Mouse (Mus musculus) left cerebral cortex, postnatal 10 days (tissue): ENCODE measurements at regions not wholly inside any gene's neighbourhood (a gene's known extent, or its start where the extent isn't known, plus 50 kb on each side); places are given as distances from the start of the nearest gene placed in this dataset.
A peak's percentile ranks its signal among the peaks of the same experiment; 100 is the strongest.

Source experiments
- DNase-seq, 2 experiments: peaks; one replicate each; pipeline ENCODE4 v3.0.0; 2021 to 2022; ENCODE audit warnings: low spot score in 2 of 2, mixed read lengths in 1 of 2; ENCODE audit errors: extremely low spot score in 1 of 2
- intact Hi-C: fragments of 180-260 bp; cut with DNase I; formaldehyde crosslinking; loops from one replicate; pipeline ENCODE4 v1.15.1; 2025

DNA sequence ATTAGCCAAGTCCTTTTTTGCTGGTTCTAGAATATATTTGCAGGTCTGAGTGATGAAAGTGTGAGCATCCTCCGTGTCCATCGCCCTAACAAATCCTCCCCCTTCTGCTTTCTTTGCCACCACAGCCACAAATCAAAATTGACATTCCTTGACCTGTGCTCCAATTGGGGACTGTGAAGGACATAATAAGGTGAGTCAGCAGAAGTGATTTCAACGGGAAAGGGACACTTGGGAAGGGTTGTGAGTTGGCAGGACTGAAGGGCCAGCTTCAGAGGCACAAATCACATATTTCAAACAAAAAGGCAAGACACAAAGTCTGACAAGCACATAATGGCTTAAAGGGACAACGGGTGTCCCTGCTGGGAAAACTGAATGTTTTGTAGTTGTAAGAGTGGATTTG is 784.2 kb upstream of the Lrrc6 start:
- intact Hi-C loops = no loop called here
- DNase-seq = no peak

GRCm38 (mm10) chr15:67283275-67283972 is 782.7 kb upstream of the Lrrc6 start:
- DNase-seq = no peak
- intact Hi-C loops = no loop called here

DNA sequence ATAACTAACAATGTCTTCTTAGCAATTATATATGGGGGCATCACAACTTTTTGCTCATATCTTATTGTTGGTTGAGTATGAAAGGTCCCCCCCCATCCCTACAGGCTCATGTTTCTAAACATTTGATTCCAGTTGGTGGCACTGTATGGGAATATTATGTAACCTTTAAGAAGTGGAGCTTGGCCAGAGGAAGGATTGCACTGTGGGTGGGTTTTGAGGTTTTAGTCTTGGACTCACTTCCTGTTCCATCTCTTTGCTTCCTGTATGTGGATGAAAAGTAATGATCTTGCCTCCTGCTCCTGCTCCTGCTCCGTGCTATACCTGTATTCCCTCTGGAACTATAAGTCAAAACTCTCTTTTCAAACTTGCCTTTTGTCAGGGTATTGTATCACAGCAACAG is 778.2 kb upstream of the Lrrc6 start:
- DNase-seq = no peak
- intact Hi-C loops = no loop called here

GRCm38 (mm10) chr15:67275058-67275457 is 774.3 kb upstream of the Lrrc6 start:
- no peak for DNase-seq
- intact Hi-C loops = no loop called here

- no peak for DNase-seq
- intact Hi-C loops = no loop called here
Observed at GRCm38 (mm10) chr15:67272397-67272796, 771.7 kb upstream of the Lrrc6 start.

GRCm38 (mm10) chr15:67263723-67264122 is 763.0 kb upstream of the Lrrc6 start:
- DNase-seq = no peak
- intact Hi-C loops = no loop called here

DNA sequence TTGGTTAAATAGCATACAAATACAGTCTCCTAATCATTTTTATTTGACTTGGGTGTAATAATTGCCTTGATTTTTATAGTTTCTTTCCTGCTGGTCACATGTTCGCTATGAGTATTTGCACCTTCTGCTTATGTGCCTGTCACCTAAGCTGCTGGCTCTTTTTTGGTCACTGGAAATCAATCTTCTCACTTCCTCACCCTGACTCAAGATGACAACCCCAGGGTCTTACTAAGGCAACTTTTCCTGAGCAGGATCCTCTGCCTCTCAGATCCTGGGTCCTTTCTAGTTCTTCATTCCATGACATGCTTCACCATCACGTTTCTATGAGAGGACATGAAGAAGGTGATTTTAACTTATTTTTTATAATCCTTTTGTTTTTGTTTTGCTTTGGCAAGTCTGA is 762.6 kb upstream of the Lrrc6 start:
- intact Hi-C loops = no loop called here
- DNase-seq = no peak

GRCm38 (mm10) chr15:67262269-67262668 is 761.6 kb upstream of the Lrrc6 start:
- DNase-seq = no peak
- intact Hi-C loops = no loop called here

- no peak for DNase-seq
- intact Hi-C loops = no loop called here
Observed at GRCm38 (mm10) chr15:67260666-67261065, 760.0 kb upstream of the Lrrc6 start.

DNA sequence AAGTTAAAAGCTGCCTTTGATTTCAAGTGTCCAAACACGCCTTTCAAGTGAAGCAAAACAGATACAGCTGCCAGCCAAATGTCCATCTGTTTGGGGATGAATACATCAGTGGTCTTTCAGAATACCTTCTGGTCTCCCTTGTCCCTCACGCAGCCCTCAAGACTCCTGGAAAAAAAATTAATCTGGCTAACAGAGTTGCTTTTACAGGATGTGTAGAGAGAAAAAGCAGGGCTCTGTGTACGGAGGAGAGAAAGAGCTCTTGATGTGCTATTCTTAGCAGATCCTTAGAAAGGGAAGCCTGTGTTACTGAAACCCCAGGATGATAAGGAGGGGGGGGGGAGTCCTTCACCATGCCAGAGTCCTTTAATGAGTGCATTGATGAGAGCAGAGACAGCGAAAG is 748.4 kb upstream of the Lrrc6 start:
- intact Hi-C loops = no loop called here
- peak in 1 of 2 experiments; percentile 15 for DNase-seq

- DNase-seq = no peak
- intact Hi-C loops = no loop called here
Observed at GRCm38 (mm10) chr15:67248471-67248870, 747.8 kb upstream of the Lrrc6 start.

DNA sequence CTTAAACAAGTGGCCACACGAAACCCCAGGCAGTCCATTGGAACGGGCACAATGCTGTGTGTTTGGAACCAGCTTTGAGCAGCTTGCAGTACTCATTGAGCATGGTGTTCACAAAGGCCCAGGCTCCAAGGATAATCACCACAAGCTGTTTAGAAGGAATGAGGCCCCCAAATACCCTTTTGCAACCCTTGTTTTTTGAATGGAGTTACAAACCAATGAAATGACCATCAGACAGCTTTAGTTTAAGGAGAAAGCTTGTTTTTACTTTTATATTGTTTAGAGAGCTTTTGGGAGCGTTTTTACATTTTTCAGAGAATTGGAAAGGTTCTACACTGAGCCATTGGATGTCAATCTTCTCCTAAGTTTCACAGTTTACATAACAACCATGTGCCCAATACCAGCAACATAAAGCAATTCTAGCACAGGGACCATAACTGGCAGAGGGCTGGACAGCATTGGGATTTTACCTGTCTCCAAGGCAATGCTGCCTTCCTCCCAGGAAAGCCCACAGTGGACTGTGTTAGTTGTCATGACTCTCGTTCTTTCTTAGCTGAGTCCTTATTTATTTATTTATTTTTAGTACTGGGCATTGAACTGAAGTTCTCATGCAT is 745.1 kb upstream of the Lrrc6 start:
- intact Hi-C loops = no loop called here
- DNase-seq = no peak

- DNase-seq = peak in 1 of 2 experiments; percentile 13
- intact Hi-C loops = no loop called here
Observed at GRCm38 (mm10) chr15:67244908-67245657, 744.4 kb upstream of the Lrrc6 start.

- DNase-seq = no peak
- intact Hi-C loops = no loop called here
Observed at GRCm38 (mm10) chr15:67235107-67235785, 734.5 kb upstream of the Lrrc6 start.

- intact Hi-C loops = no loop called here
- no peak for DNase-seq
Observed at GRCm38 (mm10) chr15:67229359-67229758, 728.6 kb upstream of the Lrrc6 start.

GRCm38 (mm10) chr15:67228633-67229032 is 727.9 kb upstream of the Lrrc6 start:
- no peak for DNase-seq
- intact Hi-C loops = no loop called here

- DNase-seq = no peak
- intact Hi-C loops = no loop called here
Observed at GRCm38 (mm10) chr15:67227456-67228164, 726.9 kb upstream of the Lrrc6 start.

DNA sequence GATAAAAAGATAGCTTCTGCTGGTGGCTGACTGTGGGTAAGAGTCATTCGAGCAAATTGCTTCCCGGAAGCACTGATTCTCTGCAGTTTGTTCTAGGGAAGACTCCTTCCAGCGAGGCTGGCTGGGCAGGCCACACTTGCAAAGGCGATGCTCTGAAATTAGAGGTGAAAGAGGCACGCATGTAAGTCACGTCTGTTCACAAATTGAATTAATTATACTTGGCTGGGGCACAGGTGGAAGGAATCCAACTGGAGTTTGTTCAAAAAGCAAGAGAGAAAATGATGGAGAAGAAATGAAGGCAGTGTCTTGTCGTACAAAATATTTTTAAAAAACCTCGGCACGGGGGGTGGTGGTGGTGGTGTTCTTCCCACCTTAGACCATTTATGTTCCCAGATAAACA is 726.2 kb upstream of the Lrrc6 start:
- no peak for DNase-seq

More for the DNA sequence above, 726.2 kb upstream of the Lrrc6 start:
- intact Hi-C loops = no loop called here
